Mouse (Mus musculus): ENCODE results near the gene Gsta2. TPM values are rescaled to one million over a fixed set of nuclear protein-coding genes. Genes with fewer than 3 reads are reported as not detected.
"Not testable (repeated sequence)": the region's sequence is repeated elsewhere in the genome, so short reads cannot be mapped to it uniquely, and the experiment has no call there.

Gsta2 gene
- total RNA-seq, 2 experiments from 2014 or later = not detected

DNA sequence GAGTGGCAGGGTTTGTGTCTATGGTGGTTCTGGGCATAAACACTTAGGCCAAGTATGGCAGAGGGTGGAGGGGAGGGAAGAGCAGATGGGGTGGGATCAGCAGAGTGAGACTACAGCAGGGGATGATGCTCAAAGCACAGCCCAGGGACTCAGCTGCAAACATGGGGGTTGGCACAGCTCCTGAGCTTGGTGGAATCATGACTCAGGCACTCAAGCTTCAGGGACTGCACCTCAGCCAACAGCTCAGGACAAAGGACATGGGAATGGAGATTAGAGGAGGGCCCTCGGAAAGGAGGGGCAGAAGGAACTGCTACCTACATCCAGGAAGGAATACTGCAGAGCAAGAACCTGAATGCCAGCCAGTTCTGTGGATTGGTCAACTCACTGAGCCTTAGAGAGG is 56.4 kb downstream of the Gsta2 start:
- not testable (repeated sequence) for DNase-seq

GRCm38 (mm10) chr9:78298232-78298631 is 57.4 kb downstream of the Gsta2 start:
- DNase-seq = no peak

DNA sequence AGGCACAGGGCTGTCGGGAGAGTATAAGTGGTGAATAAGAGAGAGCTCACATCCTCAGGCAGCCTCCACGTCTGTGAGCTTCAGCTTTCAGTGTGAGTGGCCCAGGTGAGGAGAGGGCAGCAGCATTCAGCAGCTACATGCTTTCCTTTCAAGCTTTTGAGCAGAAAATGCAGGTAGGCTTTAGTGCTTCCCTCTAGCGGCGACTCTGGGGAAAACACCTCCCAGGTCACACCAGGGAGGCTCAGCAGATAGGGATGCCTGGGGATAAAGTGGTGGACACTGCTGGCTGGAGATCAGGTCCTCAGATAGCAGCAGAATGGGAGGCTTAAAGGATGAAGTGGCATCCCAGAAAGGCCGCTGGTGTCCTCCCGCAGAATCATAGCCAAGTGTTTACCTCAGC is 59.5 kb downstream of the Gsta2 start:
- DNase-seq = peak in 1 of 2 experiments; percentile 13

DNA sequence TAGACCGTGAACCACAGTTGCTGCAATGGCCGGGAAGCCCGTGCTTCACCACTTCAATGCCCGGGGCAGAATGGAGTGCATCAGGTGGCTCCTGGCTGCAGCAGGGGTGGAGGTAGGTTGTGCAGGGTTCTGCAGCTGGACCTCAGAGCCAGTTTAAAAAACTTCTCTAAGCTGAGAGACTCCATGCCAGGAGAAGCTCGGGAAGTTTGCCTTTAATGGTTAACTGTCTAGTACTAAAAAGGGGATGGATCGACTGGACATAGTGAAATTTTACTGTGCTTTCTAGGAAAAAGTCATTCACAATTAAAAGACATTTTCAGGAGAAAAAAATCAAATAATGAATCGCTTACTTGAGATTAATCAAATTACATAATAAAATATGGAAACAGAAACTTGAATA is 60.8 kb downstream of the Gsta2 start:
- not testable (repeated sequence) for DNase-seq

DNA sequence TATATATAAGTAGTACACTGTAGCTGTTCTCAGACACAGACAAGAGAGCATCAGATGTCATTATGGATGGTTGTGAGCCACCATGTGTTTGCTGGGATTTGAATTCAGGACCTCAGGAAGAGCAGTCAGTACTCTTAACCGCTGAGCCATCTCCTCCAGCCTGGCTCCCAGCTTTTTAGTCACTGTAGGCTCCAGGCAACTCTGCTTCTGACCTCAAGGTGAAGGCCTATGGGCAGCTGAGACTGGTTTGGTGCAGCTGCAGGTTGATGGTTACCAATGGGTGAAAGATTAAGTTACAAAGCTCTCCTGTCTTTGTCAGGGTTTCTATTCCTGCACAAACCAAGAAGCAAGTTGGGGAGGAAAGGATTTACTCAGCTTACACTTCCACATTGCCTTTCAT is 61.9 kb downstream of the Gsta2 start:
- DNase-seq = not testable (repeated sequence)

DNA sequence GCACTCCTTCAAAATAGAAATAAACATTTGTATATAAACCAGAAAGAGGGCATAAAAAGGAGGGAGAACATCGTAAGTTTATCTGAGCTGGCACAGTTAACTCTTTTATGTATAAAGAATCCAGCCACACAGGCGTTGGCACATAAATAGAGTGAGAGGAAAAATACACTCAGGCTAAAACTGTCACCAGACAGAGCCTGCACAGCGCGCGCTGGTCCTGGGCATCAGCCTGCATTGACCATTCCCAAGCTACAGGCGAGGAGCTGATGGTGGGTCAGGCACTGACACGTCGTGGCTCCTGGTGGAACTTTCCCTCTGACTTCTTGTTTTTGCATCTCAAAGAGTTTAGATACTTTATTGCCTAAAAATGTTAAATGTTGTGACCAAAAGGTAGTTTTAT is 63.1 kb downstream of the Gsta2 start:
- DNase-seq = not testable (repeated sequence)

DNA sequence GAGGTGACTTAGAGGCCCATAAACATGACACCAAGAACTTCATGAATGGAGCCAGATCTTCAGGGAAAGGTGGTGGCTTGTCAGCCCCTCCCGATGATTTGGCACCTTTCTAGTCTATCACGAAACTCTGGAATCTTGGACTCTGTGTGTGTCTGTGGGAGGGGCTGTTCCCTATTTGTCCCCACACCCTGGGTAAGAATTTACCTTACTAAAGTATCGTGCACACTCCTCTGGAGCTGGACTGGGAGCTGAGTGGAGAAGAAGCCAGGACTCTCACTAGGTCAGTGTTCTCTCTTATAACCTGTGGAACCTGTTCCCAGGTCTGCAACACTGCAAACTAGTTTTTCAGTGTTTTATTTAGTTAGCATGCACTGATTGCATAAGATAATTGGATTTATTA is 65.9 kb downstream of the Gsta2 start, which contains the start of gene Gm10639:
Gene Gm10639 (plus strand): TSS at position 201 of the 400 bp plus-strand sequence.
- not testable (repeated sequence) for DNase-seq

DNA sequence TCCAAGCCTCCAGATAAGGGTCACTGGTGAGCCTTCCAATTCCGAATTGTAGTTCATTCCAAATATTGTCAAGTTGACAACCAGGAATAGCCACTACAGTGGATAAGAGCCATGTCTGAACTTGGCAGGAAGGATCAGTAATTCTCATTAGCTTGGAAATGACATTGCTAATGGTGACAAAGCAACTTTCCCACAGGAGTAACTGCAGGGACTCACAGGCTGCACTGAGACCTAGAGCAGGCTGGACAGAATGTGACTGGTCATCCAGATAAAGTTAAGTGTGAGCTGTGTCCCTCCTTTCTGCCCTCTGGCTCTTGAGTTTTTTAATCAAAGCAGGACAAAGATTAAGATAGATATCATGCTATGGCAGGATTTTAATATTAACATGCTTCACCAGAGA is 66.5 kb downstream of the Gsta2 start:
- not testable (repeated sequence) for DNase-seq

GRCm38 (mm10) chr9:78282002-78282711 is 73.4 kb downstream of the Gsta2 start:
- DNase-seq = not testable (repeated sequence)

Other genes with a start within 250 kb of the Gsta2 start
- gene Fbxo9, start 246.7 kb downstream of the Gsta2 start, total RNA-seq (2021) = 10 to 100 TPM; 90.2 to 92.4 TPM
- 10 to 100 TPM; 21.3 to 22.2 TPM for gene Ick, start 246.6 kb downstream of the Gsta2 start, total RNA-seq (2021)
- 10 to 100 TPM; 43.1 to 51.3 TPM for gene Gsta4, start 173.0 kb downstream of the Gsta2 start, total RNA-seq (2021)
- gene Gsta1, start 125.1 kb downstream of the Gsta2 start, total RNA-seq (2021) = not detected
- gene Gm3776, start 98.7 kb downstream of the Gsta2 start, total RNA-seq (2021) = not detected
- gene Gm10639, start 65.9 kb downstream of the Gsta2 start, total RNA-seq (2021) = not detected
- not detected for gene Omt2a, start 41.0 kb downstream of the Gsta2 start, total RNA-seq (2021)
- not detected for gene Omt2b, start 28.2 kb downstream of the Gsta2 start, total RNA-seq (2021)
- not detected for gene Dppa5a, start 12.4 kb upstream of the Gsta2 start, total RNA-seq (2021)
- gene Ooep, start 22.9 kb upstream of the Gsta2 start, total RNA-seq (2021) = not detected
- not detected for gene Ddx43, start 40.0 kb upstream of the Gsta2 start, total RNA-seq (2021)
- under 1 TPM; 0.58 to 0.77 TPM for gene Cgas, start 87.4 kb upstream of the Gsta2 start, total RNA-seq (2021)
- 10 to 100 TPM; 24.3 to 26.3 TPM for gene Mto1, start 92.4 kb upstream of the Gsta2 start, total RNA-seq (2021)
- gene Gm17324, start 93.0 kb upstream of the Gsta2 start, total RNA-seq (2021) = 1 to 10 TPM; 1.1 TPM
- gene Eef1a1, start 133.4 kb upstream of the Gsta2 start, total RNA-seq (2021) = 1,000 to 10,000 TPM; 2,932 to 3,031 TPM
- 10 to 100 TPM; 21.1 to 21.7 TPM for gene Slc17a5, start 232.3 kb upstream of the Gsta2 start, total RNA-seq (2021)